Mouse (Mus musculus) yolk sac, embryonic 10.5 days (tissue): ENCODE data around the gene Met.

Experiments used
- DNase-seq: peaks from one replicate; pipeline ENCODE4 v3.0.0-alpha.2; 2017; ENCODE audit warnings: low spot score

Met gene

DNA sequence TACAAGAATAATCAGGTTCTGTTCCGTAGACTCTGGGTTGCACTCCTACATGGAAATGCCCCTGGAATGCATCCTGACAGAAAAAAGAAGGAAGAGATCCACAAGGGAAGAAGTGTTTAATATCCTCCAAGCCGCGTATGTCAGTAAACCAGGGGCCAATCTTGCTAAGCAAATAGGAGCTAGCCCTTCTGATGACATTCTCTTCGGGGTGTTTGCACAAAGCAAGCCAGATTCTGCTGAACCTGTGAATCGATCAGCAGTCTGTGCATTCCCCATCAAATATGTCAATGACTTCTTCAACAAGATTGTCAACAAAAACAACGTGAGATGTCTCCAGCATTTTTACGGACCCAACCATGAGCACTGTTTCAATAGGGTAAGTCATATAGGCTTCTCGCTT is 28.5 kb downstream of the Met start:
- DNase-seq = no peak

DNA sequence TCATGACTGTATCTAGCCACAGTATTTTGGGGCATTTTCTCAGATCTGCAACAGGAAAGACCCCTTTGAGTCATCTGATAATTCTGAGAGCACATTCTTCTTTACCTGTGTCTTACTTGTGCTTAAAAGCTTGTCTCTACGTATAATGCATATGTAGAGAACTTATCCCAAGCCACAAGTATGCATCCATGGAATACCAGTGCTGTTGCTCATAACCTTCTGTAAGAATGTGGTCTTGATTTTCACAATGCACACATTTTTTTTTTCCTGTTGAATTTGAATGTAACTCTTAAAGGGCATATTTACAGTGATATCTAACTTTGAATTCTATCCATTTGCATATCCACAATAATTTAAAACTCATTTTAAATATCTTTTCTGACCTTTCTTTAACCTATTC is 31.8 kb downstream of the Met start:
- no peak for DNase-seq

DNA sequence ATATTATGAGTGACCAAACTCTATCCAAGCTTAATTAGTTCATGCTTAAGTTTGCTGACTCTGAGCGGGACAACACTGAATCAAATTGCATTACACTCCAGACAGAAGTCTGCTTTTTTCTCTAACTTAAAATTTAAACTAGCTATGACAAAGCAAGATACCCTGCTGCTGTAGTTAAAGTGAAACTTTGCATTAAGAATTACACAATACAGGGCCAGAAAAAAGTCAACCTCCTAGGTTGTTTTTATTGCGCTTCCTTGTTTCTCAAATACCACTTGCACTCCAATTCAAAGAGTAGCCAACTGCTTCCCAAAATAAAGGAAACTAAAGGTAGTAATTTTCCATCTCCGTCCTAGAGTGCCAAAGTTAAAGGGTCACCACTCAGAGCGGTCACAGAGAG is 33.8 kb downstream of the Met start:
- no peak for DNase-seq

DNA sequence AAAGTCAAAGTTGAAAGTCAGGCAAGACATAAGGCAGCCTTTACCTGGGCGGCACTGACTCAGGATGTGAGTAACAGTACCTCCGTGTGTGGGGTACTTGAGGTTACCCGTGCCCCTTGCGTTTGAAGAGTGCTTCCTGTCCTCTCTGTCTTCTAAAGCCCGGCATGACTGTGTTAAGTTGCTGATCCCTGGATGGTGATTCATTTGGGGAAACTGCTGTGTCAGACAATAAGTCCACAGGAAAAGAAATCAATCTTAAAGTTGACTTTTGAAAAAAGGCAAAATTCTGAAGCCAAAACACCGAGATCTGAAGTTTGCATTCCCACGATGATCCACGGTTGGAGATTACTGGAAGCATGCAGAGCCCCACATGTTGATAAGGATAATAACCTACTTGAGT is 35.2 kb downstream of the Met start:
- DNase-seq = no peak

DNA sequence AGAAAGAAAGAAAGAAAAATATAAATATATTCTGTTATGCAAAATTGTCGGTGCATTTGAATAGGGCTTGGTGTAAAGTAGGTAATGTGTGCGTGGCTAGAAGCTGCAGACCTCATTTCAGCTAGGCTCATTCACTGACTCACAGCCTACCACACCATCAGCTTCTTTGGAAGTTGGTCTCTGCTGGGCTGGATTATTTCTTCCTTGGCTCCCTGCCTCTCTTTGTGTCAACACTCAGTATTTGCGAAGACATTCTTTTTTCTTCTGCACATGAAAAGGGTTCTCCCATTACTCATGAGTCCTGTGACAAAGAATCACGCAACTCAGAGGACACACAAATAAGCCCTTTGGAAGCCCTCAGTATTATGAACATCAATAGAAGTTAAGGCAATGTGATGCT is 37.8 kb downstream of the Met start:
- DNase-seq = no peak

DNA sequence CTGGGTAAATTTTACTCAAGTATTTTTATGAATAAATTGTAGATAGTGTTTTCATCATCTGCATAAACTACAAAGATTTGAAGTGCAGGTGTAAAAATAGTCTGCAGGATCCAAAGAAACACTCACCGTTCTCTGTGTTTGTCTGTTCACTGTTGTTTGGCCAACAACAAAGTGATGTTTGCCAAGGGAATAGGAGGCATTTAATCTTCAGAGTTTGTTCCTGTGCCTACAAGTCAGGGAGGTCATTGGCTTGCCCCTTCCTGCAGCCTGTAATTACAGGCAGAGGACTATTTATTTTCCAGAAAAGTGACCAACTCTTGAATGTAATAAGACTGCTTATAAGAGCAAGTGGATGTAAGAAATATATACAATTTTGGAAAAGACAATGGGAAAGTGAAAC is 38.7 kb downstream of the Met start:
- DNase-seq = no peak

DNA sequence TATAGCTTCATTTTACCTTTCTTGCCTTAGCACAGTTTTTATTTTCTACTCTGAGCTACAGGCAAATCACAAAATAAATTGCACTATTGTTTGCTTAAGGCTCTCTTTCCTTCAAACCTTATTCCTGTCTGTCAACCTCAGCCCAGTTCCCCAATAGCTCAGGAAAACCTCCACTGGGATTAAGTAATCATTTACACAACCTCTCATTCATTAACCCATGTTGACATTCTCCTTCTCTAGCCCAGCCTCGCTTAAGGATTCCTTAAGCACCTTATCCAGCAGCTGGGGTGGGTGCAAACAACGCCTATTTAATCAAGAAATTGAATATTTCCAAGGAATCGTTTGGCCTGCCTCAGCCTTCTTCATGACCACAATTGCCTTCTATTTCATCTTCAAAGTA is 40.1 kb downstream of the Met start:
- DNase-seq = peak; percentile 28

DNA sequence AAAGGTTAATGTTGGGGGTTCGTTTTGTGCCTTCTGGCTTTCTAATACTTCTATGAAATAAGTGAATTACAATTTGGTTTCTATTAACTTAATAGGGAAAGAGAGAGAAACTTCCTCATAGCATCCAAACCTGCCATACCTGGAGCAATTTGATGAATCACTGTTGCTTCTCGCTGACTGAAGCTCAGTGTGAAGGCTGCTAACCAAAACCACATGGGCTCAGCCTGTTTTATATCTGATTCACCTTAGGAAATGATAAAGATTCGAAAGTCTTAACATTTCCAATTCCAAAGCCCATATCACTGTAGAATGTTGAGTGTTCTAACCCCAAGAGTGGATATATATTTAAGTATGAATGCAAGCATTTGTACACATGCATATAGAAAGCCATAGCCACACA is 41.9 kb downstream of the Met start:
- no peak for DNase-seq

DNA sequence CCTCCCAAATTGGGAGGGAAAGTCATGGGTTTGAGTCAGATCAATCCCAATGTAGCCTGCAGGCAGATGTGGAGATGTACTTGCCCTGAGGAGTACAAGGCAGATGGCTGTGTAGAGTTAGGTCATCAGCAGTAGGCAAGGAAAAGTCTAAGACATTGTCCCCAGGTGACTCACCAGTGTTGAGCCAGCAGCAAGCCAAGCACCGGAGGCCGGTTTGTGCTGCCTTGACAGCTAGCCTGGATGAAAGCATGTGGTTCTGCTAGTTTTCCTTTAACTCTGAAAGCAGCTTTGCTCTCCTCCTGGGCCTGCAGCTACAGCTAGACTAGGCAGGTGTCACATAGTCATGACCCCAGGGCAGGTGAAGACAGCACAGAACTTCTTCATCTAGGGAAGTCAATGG is 43.2 kb downstream of the Met start:
- peak; percentile 61 for DNase-seq

DNA sequence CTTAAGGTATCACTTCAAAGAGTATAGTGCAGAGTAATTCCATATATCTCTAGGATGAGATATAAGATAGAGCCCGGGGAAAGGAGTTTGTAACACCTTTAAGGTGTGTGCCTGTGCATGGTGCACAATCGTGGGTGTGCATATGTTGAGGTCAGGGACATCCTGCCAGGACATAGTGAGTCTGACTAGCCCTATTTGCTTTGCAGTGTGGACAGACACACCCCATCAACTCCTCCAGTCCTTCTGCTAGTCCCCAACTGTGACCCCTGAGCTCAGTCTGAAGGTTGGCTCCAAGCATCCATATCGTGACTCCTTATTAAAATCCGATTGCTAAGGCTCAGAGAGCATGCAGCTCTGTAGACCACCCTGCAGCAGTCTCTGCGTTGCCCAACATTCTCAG is 44.6 kb downstream of the Met start:
- DNase-seq = no peak

DNA sequence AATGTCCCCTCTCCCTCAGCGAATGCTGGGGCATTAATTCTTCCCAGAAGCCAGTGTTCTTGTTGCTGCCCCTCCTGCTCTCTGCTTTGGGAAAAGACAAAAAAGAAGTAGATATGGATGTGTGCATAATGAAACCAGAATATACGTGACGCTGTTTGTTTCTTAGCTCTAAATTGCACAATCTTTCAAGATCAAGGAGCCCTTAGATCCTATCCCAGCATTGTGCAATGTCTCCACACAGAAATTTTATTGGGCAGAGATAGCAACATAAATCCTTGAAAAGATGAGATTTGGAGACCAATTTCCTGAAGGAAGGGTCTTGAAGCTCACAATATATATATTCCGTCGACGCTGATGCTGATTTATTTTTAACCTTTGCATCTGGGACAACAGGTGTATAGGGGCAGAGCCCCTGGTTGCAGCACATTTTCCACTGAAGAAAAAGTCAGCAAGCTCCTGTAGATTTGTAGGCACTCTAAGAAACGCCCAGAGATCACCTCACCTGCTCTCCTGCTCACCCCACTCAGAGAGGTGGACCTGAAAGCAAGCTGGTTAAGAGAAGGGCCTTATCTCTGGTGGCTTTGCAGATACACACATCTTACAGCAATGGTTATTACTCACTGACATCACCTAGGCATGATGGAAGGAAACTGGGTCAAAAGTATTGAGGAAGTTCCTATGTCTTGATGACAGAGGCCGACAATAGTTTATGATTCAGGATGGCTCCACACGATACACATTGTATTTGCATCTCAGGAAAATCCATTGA is 45.2 kb downstream of the Met start:
- no peak for DNase-seq

DNA sequence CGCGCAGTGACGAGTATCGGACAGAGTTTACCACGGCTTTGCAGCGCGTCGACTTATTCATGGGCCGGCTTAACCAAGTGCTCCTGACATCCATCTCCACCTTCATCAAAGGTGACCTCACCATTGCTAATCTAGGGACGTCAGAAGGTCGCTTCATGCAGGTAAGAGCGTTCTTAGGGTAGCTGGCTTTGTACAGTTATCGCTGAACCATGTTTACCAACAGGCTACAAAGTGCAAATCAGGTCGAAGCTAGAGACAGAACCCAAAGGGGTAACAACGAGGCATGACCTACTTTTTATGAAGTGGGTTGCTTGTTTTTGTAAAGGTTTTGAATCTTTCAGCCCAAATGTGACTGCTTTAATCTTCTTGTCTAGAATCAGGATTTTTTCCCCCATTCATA is 49.8 kb downstream of the Met start:
- DNase-seq = no peak

DNA sequence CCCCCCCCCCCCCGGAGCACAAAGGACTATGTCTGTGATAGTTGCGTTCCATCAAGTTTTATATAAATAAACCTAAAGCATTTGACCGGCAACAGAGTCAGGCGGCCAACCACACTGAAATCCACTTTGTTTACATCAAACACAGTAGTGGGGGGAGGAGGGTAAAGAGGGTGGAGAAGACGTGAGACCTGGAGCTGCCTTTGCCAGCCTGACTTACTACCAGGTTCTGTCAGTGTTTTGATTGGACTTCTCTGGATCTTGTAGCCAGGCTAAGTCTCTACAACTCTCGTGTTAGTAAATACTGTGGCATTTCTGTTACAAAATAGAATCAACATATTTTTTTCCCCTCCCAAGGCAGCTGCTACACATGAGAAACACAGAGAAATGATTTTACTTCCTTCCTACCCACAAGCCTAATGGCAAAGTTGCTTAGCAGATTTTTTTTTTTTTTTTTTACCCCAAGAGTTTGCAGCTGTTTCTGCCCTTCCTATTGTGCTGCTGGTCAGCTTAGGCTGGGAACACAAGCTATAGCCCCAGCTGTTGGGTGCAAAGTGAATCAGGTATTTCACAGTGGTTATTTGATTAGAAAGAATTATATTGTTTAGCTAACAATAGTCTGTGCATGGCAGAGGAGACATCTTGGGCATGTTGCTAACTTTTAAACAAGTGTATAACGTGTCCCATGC is 52.3 kb downstream of the Met start:
- DNase-seq = no peak

DNA sequence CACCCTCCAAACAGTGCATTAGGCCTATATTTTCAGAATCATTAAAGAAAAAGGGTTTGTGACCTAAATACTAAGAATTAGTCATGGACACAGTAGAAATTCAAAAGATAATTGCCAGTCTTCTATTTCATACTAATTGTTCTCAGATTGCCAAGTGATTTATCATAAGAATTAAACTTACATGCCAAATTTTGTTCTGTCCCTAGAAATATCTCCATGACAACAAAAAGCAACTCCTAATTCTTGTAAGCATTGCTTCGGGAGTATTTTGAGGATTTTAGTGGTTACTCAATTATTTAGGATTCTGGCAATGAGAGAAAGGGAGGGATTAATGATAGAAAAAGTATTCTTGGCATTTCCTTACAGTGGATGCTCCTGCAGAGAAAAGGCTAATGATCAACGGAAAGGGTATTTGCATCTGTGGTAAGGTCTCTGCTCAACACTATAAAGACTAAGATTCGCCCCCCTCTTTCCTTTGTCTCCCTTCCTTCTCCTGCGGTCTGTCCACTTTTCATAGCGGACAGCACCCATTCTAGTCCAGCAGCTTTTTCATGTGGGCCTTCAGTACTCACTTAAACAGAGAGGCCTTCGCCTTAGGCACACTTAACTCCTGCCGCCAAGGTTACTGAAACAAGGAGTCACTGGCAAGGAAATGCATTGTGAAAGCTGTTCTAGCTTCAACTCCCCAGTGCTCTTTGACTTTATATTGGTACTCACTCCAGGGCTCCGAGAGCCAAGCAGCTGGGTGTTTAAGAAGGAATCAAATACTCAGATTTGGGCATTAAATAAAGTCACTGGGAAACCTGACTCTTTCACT is 58.5 kb downstream of the Met start:
- no peak for DNase-seq

DNA sequence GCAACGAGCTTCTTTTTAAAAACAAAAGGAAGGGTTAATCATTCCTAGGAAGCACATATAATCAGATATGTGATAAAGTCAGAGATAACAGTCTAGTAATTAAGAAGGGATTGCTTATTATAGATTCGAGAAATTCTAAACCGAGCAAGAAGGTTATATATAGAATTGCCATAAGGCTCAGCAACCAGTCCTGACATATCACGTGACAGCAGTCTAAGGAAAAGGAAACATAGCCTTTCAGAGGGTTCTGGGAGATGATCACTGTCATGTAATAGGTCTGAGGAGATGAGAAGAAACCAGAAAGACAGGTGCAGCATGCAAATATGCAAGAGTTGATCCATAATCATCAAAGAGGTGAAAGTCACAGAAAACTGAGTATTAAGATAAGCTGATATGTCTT is 59.3 kb downstream of the Met start:
- no peak for DNase-seq

DNA sequence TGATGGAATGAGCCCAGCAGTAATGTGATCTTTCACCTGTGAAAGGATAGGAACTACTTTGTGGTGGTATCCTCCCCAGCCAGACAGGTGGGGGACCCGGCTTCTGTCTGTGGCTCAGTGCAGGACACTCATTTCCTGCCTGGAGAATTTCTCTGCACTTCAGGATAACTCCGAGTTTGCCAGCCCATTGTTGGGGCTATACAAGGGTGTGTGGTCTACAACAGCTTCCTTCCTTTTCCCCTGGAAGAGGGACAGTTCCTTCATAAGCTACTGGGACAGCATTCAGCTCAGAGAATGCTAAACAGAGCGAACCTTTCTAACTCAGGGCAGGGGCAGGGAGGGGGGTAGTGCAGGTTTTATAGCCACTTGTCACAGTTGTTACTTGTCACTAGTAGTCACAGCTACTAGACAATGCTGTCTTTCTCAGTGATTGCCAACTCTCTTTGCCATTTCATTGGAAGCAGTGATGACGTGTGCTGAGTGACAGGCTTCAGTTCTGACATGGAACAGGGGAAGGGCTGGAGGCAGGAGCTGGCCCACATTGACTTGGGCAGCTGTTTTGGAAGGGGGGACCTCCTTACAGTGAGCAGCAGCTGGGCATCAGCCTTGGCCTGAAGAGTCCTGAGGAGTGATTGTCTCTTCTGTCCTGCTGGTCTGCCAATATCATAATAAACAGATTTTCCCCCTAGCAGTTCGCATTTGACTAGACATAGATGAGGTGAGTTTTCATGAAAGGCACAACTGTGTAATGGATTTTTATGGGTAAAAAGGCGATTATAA is 66.1 kb downstream of the Met start:
- DNase-seq = no peak

DNA sequence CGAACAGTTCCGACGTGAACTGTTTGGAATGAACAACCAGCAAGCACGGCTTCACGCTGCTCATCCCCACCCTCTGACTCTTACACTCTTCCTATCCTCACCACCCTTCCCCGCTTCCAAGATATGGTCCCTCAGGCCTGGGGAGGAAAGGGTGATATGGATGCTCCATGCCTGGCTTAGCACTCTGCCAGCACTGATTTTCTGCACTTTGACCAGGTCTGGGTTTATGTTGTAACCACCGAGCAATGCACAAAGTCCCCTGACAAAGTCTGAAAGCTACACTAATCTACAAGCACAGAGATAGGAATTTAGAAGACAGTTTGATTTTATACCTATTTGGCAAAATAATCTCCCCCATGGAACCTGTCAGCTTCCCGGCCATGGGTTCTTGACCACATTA is 78.0 kb downstream of the Met start:
- DNase-seq = peak; percentile 57

DNA sequence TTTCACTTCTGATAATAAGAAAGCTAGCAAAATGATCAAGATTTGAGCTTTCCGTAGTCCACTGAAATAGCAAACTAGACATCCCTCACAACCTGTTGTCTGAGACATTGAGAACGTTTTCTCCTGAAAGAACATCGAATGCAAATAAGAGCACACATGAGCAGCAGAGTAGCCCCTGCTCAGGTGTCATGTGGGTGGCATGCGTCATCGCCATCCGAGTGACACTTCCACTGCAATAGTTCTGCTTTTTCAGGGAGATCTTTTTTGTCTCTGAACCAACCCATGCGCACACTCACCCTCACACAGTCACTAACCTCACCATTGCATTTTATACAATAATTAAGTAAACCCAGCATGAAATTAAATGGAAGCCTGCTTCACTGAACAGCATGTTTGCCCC is 78.8 kb downstream of the Met start:
- DNase-seq = no peak

DNA sequence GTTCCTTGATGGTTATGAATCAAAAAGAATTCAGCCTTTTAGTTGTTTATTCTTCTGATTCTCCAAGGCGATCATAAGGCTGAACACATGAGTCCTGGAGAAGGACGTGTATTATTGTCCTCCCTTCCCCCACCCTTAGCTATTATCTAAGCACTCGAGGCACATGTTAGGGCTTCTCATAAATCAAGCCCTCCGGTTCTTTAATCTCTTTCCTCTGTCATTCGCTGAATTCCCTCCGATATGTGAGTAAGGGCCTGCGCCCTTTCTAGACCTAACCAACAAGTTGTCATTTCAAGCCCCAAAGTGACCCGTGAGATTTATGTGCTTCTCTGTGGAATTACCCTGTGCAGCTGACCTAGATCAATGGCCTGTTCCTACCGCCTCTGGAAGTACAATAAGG is 81.9 kb downstream of the Met start:
- DNase-seq = no peak

DNA sequence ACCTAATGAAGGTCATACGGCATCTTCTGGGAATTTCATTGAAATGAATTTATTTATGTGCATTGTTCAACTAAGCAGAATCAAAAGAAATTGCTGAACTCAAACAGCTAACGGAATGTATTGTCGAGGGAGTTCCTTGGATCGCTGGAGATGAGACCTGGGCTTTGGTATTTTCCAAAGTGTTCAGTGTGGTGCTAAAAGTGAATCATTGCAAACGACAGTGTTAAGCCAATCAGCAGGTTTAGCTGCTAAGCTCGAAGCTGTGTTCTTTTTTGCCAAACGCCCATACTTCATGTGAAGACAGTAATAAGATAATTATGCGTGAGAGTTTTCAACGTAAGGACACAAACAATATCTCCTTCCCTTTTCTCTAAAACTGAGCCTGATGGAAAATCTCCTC is 82.7 kb downstream of the Met start:
- DNase-seq = no peak

DNA sequence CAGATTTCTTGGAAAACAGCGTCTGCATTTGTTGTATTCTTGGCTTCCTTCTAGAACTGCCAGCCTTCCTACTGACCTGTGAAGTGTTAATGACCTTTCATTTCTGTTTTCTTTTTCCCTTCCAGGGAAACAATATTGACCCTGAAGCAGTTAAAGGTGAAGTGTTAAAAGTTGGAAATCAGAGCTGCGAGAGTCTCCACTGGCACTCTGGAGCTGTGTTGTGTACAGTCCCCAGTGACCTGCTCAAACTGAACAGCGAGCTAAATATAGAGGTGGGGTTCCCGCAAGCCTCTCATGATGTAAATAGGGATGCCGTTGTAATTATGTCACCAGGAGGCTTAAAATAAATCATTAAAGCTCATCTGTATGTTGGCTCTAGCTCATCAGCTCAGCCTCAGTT is 83.2 kb downstream of the Met start:
- DNase-seq = no peak

DNA sequence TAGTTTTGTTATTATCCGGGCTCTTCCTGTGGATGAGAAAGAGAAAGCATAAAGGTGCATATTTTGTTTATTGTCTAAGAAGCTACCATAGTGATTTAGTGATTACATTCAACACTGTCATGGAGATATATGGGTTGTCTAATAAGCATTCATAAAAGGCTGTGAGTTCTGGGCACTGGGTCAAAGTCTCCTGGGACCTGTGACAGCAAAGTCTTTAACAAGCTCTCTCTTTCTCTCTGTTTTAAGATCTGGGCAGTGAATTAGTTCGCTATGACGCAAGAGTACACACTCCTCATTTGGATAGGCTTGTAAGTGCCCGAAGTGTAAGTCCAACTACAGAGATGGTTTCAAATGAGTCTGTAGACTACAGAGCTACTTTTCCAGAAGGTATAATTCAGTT is 85.2 kb downstream of the Met start:
- no peak for DNase-seq
